Mouse (Mus musculus) MN1 (cell line): ENCODE measurements at regions not wholly inside any gene's neighbourhood (a gene's known extent, or its start where the extent isn't known, plus 50 kb on each side); places are given as distances from the start of the nearest gene placed in this dataset.

Experiments
- DNase-seq: peaks from one replicate; pipeline ENCODE4 v3.0.0-alpha.2; 2016; ENCODE audit warnings: low spot score

GRCm38 (mm10) chr3:136993473-136993872 lies 323.5 kb downstream of the Ppp3ca start:
- DNase-seq: no peak

- no peak for DNase-seq
These were observed 324.6 kb downstream of the Ppp3ca start for GRCm38 (mm10) chr3:136994361-136995083.

DNA sequence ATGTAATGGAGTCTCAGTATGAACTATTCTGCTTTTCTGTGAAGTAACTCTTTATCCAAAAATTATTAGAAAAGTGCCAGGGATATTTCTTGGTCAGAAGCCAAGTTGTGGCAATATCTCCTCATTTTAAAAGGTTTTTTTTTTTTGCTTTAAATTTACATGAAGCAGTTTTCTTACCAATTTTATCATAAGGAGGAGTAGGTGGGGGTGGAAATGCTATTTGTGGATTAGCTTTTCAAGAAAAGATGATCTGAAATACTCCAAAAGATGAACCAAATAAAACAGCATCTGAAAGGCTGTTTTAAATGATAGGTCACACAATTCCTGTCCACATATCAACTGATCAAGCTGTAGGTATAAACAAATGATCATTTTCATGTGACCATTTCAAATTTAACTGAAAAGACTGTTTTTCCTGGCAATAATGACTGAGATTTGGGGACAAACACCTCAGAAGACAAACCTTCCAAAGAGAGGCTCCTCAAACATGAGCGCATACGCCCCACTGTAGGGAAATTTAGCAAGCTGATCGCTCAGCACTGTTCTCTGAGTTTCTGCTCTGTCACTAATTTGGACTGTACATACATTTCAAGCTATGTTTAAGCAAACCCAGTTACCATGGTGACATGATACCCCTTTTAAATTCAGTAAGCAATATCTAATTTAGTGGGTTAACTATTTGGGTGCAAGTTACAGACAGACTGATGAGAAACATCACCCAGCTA lies 325.8 kb downstream of the Ppp3ca start:
- no peak for DNase-seq

DNA sequence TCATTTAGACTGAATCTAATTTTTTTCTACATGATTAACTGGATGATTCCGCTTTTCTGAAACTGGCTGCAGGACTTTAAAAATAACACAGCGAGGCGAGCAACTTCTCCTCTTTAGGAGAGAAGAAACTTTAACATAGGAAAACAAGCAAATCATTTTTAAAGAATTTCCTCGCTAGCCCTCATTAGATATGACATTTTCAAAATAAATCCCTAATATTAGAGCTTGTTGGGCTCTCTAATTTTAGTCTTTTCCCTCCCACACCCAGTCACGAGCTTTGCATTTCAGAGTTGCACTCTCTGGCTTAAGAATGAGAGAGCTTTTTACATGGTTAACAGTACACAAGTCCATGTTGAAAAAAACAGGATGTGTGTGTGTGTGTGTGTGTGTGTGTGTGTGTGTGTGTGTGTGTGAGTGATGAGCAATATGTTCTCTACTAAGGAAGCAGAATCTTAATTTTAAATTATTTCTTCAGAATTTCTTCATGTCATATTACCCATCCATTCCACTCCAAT lies 326.5 kb downstream of the Ppp3ca start:
- no peak for DNase-seq

- no peak for DNase-seq
These were observed 329.3 kb upstream of the Emcn start for GRCm38 (mm10) chr3:137011551-137011950.

DNA sequence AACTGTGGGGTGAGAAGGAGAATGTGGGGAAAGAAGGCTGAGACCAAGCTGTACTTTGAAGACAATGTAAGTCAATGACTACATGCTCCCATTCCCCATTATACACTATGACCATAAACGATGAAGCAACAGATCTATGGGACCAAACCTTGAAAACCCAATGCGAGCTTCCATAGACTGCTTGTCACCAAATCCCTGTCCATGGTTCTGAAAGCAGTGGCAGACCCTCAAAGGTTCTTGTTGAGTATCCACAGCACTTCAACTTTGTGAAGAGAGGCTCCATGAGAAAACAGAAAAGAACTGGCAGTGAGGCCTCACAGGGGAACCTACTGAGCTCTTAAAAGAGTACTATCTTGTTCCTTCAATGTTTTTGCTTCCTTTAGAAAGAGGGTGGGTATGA lies 326.2 kb upstream of the Emcn start:
- DNase-seq: no peak

DNA sequence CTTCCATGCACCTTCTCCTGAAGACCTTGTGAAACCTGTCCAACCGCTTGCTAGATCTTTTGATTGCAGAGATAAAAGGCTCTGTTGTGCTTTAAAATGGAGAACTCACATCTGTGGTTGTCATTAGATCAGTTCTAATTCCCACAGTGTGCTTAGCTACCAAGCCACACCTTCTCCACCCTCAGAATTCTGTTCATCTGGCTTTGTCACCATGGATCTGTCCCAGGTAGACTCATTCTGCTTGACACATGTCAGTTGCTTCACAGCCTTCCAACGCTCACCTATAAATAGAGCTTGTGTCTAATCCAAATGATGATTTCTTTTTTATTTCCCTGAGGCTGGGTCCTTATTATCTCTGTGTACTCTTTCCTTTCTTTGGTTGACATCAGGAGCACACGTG lies 325.7 kb upstream of the Emcn start:
- DNase-seq: no peak

GRCm38 (mm10) chr3:137019971-137020634 lies 320.8 kb upstream of the Emcn start:
- DNase-seq: no peak

- DNase-seq: no peak
These were observed 311.3 kb upstream of the Emcn start for GRCm38 (mm10) chr3:137029546-137029945.

GRCm38 (mm10) chr3:137032802-137033201 lies 308.1 kb upstream of the Emcn start:
- no peak for DNase-seq

DNA sequence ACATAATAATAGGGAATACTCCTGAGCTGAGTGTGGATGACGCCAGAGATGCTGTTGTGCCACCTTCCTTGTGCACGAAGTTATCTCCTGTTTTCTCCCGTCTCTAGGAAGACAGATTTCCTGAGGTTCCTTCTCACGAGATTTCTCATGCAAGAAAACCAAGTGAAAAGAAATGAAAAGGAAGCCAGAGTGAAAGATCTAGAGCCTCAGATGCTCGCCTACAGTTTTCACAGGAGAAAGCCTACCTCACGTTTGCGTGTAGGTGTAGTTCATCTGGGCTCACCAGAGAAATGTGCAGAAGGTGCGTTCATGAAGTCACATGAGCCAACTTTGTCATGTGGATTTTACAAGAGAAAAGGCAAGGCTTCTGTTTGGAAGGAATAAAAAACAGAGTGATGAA lies 301.2 kb upstream of the Emcn start:
- no peak for DNase-seq

DNA sequence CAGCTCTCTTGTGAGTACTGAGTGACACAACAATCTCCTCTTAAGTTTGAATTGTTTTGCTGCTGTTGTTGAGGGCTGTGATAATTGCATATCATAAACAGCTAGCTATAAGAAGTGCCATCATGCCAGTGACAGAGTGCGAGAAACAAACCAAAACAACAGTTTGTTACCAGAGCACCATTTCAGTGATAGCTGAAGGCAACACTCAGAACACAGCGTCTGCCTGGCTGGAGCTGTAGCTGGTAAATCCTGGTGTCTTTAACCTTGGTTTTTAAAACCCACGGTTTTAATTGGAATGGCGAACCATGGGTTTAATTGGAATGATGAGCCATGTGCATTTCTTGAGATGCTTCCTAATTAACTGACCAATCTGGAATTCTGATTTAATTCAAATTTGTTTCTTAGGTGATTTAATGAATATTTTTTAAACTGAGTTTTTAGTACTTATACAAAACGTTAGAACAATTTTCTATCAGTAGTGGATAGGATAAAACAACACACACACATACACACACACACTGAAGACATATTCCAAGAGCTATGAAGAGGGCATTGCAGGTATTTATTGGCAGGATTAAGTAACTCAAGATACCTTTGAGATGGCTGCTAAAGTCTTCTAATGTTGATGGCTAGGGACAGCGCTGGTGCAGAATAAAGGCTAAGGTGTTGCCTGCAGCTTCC lies 284.2 kb upstream of the Emcn start:
- no peak for DNase-seq

- no peak for DNase-seq
These were observed 283.5 kb upstream of the Emcn start for GRCm38 (mm10) chr3:137057225-137057910.

- no peak for DNase-seq
These were observed 283.0 kb upstream of the Emcn start for GRCm38 (mm10) chr3:137057911-137058260.

GRCm38 (mm10) chr3:137062067-137062466 lies 278.8 kb upstream of the Emcn start:
- no peak for DNase-seq

DNA sequence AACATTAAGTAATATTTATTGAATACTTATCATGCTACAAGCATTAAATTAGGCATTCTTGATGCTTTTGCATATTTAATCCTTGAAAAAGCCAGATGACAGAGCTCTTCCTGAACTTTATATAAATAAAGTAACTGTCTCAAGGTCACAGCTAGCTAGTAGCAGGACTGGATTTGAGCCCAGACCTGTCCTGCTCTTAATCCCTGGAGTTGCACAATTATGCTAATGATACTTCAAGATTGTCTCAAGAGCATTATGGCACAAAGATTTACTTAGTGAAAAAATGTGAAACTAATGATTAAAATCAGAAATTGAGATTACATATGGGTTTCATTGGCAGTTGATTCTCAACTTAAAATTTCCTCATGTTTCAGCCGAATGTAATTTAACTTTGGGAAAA lies 273.5 kb upstream of the Emcn start:
- DNase-seq: no peak

GRCm38 (mm10) chr3:137069334-137069733 lies 271.5 kb upstream of the Emcn start:
- DNase-seq: no peak

- DNase-seq: no peak
These were observed 262.9 kb upstream of the Emcn start for GRCm38 (mm10) chr3:137077718-137078599.

DNA sequence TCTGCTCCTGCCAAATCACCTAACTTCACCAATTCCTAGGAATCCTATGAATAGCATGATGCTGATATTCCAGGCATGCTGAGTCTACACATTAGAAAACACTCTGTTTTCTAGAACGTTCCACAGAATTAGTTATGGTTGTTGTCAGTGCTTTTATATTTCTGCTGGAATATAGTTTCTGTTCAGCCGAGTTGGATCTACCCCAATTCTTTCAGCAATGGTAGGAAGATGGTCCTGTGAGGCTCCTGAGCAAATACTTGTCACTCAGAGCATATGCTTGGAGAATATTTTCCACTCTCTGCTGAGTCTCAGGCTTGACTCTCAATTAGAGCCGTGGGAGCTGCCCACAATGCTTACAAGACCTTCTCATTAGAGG lies 262.3 kb upstream of the Emcn start:
- no peak for DNase-seq

- no peak for DNase-seq
These were observed 254.0 kb upstream of the Emcn start for GRCm38 (mm10) chr3:137086896-137087295.
